In the genomic region with DNA sequence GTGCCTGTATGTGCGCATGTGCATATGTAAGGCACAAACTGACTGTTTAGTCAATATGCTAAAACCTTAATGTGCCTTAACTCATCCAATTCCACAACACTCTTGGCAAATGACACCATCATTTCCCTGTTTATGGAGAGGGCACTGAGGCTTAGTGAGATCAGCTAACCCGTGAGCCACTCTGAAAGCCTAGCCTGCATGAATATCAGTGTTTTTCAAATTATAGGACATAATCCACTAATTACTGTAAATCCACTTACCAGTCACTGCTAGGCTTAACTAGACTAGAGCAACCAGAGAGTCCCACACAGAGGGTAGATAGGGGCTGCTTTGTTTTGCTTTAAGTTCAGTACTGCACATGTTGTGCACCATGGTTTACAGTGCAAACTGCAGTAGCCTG, we compare ENCODE assay signal across 18 mouse cellular contexts.
DNase-seq lines count a peak whose midpoint lies in the region; ATAC-seq lines count a peak whose summit lies in the region.
"Had no signal": no experiment of that assay in that cellular context is flagged by ENCODE, and none has a peak within 500 bp of the region (broad histone marks: within the 10 kb centered on the region; RNA-seq: fewer than 3 reads in every experiment).

No protein-coding gene starts in this region.

- H3K27ac ChIP-seq in forebrain, embryonic 15.5 days (replicated peaks) = no peak overlapping the region
- no peak overlapping the region for H3K27ac ChIP-seq in forebrain, embryonic 10.5 days
- H3K27ac ChIP-seq in heart, embryonic 16.5 days (ENCODE audit: low read length) = peak overlapping the region; percentile 77; the same call in 1 of the 2 replicates
- peak overlapping the region; percentile 71 for H3K27ac ChIP-seq in midbrain, embryonic 10.5 days (replicated peaks)
- no peak overlapping the region for H3K27ac ChIP-seq in midbrain, embryonic 16.5 days (ENCODE audit: low read length)
- H3K27ac ChIP-seq: kidney, postnatal 0 days; layer of hippocampus, adult 2 months had no signal

- WGBS in forebrain, embryonic 15.5 days = 80% methylated on average over 2 of the region's 2 CpGs
- WGBS in forebrain, embryonic 10.5 days = 71% methylated on average over 2 of the region's 2 CpGs
- WGBS in heart, embryonic 16.5 days = 73% methylated on average over 2 of the region's 2 CpGs
- WGBS in midbrain, embryonic 10.5 days = 79% methylated on average over 2 of the region's 2 CpGs
- WGBS in midbrain, embryonic 16.5 days = 65% methylated on average over 2 of the region's 2 CpGs

- H3K9me3 ChIP-seq in forebrain, embryonic 15.5 days = no peaks in the 10 kb centered on the region
- no peaks in the 10 kb centered on the region for H3K9me3 ChIP-seq in forebrain, embryonic 10.5 days
- peaks cover 3% of the 10 kb centered on the region; the same call in 1 of the 2 replicates for H3K9me3 ChIP-seq in heart, embryonic 16.5 days (replicated peaks; ENCODE audit: control insufficient read depth, low read length)
- H3K9me3 ChIP-seq in midbrain, embryonic 10.5 days (replicated peaks) = no peaks in the 10 kb centered on the region
- H3K9me3 ChIP-seq in midbrain, embryonic 16.5 days (replicated peaks; ENCODE audit: control insufficient read depth, low read length, poor library complexity, severe bottlenecking) = no peaks in the 10 kb centered on the region; the same call in 1 of the 2 replicates
- H3K9me3 ChIP-seq: heart, embryonic 10.5 days had no signal

- no peak overlapping the region for H3K4me3 ChIP-seq in forebrain, embryonic 15.5 days
- H3K4me3 ChIP-seq in forebrain, embryonic 10.5 days = no peak overlapping the region
- H3K4me3 ChIP-seq in heart, embryonic 16.5 days (ENCODE audit: low read length) = no peak overlapping the region
- H3K4me3 ChIP-seq in midbrain, embryonic 10.5 days = no peak overlapping the region
- H3K4me3 ChIP-seq in midbrain, embryonic 16.5 days (ENCODE audit: low read depth, low read length) = no peak overlapping the region
- H3K4me3 ChIP-seq: erythroblast, embryonic 14.5 days; heart, embryonic 10.5 days; layer of hippocampus, adult 2 months had no signal

- no peak overlapping the region for H3K4me2 ChIP-seq in forebrain, embryonic 15.5 days (replicated peaks)
- H3K4me2 ChIP-seq in heart, embryonic 16.5 days (ENCODE audit: low read depth, low read length) = no peak overlapping the region
- no peak overlapping the region for H3K4me2 ChIP-seq in midbrain, embryonic 16.5 days (ENCODE audit: low read length)
- H3K4me2 ChIP-seq: liver, embryonic 11.5 days; lung, embryonic 14.5 days had no signal

- no peaks in the 10 kb centered on the region for H3K27me3 ChIP-seq in forebrain, embryonic 15.5 days
- H3K27me3 ChIP-seq in forebrain, embryonic 10.5 days (ENCODE audit: poor library complexity, severe bottlenecking) = peaks cover 6% of the 10 kb centered on the region; the same call in 1 of the 2 replicates
- H3K27me3 ChIP-seq in heart, embryonic 16.5 days (ENCODE audit: control insufficient read depth, insufficient read depth, low read length) = no peaks in the 10 kb centered on the region
- H3K27me3 ChIP-seq in midbrain, embryonic 10.5 days (ENCODE audit: low read depth, poor library complexity, severe bottlenecking) = no peaks in the 10 kb centered on the region
- H3K27me3 ChIP-seq in midbrain, embryonic 16.5 days (ENCODE audit: control insufficient read depth, insufficient read depth, low read depth, low read length) = no peaks in the 10 kb centered on the region

- no peak for DNase-seq in forebrain, embryonic 10.5 days (ENCODE audit: extremely low spot score, low spot score)
- no peak for DNase-seq in heart, postnatal 25 days (ENCODE audit: low spot score)
- no peak for DNase-seq in midbrain, embryonic 10.5 days (ENCODE audit: low spot score)
- DNase-seq in retina, postnatal 1 day = peak; percentile 82
- DNase-seq in c-Kit-positive CD71-positive TER-119-positive erythroid progenitor cells, embryonic 14.5 days (ENCODE audit: low spot score) = no peak
- DNase-seq: embryo, embryonic 11 days; lung, embryonic 14.5 days; right cerebral cortex, adult 18-20 months had no signal

- no peak overlapping the region for H3K9ac ChIP-seq in forebrain, embryonic 15.5 days (replicated peaks)
- H3K9ac ChIP-seq in heart, embryonic 16.5 days (ENCODE audit: low read length) = no peak overlapping the region
- H3K9ac ChIP-seq in midbrain, embryonic 16.5 days (ENCODE audit: low read depth, low read length) = no peak overlapping the region
- H3K9ac ChIP-seq: forebrain, postnatal 0 days; lung, embryonic 14.5 days had no signal

- 0 out of 2 replicates have a peak, but pooled peaks have one; percentile 23 for ATAC-seq in forebrain, embryonic 15.5 days (replicated peaks)
- 0 out of 2 replicates have a peak, but pooled peaks have one; percentile 21 for ATAC-seq in heart, embryonic 16.5 days (replicated peaks; ENCODE audit: extremely low read depth, insufficient read depth, low FRiP score)
- ATAC-seq in midbrain, embryonic 16.5 days = no peak
- ATAC-seq: intestine, postnatal 0 days had no signal

- H3K36me3 ChIP-seq in forebrain, embryonic 15.5 days = no peaks in the 10 kb centered on the region
- no peaks in the 10 kb centered on the region for H3K36me3 ChIP-seq in forebrain, embryonic 10.5 days (replicated peaks)
- H3K36me3 ChIP-seq in heart, embryonic 16.5 days (ENCODE audit: control insufficient read depth, insufficient read depth) = peaks cover 2% of the 10 kb centered on the region; the same call in 1 of the 2 replicates
- no peaks in the 10 kb centered on the region for H3K36me3 ChIP-seq in midbrain, embryonic 10.5 days
- H3K36me3 ChIP-seq in midbrain, embryonic 16.5 days (ENCODE audit: control insufficient read depth, insufficient read depth, low read length) = no peaks in the 10 kb centered on the region
- H3K36me3 ChIP-seq: heart, embryonic 10.5 days had no signal

- intact Hi-C loops in heart, postnatal 25 days (cut with DNase I) = loop anchor here (5.0 kb wide), 2 partner anchors 38 to 73 kb away; no protein-coding TSS in a partner anchor

- peaks cover 10% of the 10 kb centered on the region for H3K4me1 ChIP-seq in forebrain, embryonic 15.5 days
- H3K4me1 ChIP-seq in forebrain, embryonic 10.5 days = peaks cover 31% of the 10 kb centered on the region
- H3K4me1 ChIP-seq in heart, embryonic 16.5 days (ENCODE audit: control insufficient read depth, insufficient read depth, low read length) = peaks cover 16% of the 10 kb centered on the region
- peaks cover 26% of the 10 kb centered on the region for H3K4me1 ChIP-seq in midbrain, embryonic 10.5 days
- peaks cover 7% of the 10 kb centered on the region for H3K4me1 ChIP-seq in midbrain, embryonic 16.5 days (ENCODE audit: control insufficient read depth, insufficient read depth, low read length)

Comparison
In these comparisons a context has a peak if more than half of its experiments do, and no peak if none do; other contexts are left out.
1. H3K27ac ChIP-seq: peak in heart, embryonic 16.5 days (single experiment) and midbrain, embryonic 10.5 days (single experiment); none in forebrain, embryonic 15.5 days (single experiment), forebrain, embryonic 10.5 days (single experiment) and midbrain, embryonic 16.5 days (single experiment).